Mouse (Mus musculus) heart, embryonic 12.5 days (tissue): ENCODE data around the gene Smok3c. TPM values are rescaled to one million over a fixed set of nuclear protein-coding genes. Genes with fewer than 3 reads are reported as not detected.

Experiments
- ATAC-seq: fragments of 200-750 bp; cut with Nextera tagmentation; 2 replicates; pipeline ENCODE4 v1.8.0; 2017; ENCODE audit warnings: moderate TSS enrichment, moderate library complexity; ENCODE audit not compliant: insufficient number of reproducible peaks, low FRiP score
- H3K27ac ChIP-seq: fragments of 300-500 bp; sonication (generic); 2 replicates; pipeline ENCODE4 v1.5.1; 2016; ENCODE audit warnings: mild to moderate bottlenecking, moderate library complexity; ENCODE audit not compliant: poor library complexity, severe bottlenecking
- H3K27me3 ChIP-seq: fragments of 300-500 bp; sonication (generic); replicated peaks from 2 replicates; pipeline ENCODE4 v1.6.1; 2016; ENCODE audit warnings: mild to moderate bottlenecking, moderate library complexity
- H3K36me3 ChIP-seq: fragments of 300-500 bp; sonication (generic); 2 replicates; pipeline ENCODE4 v1.6.1; 2016; ENCODE audit warnings: mild to moderate bottlenecking, moderate library complexity
- H3K4me1 ChIP-seq: fragments of 300-500 bp; sonication (generic); replicated peaks from 2 replicates; pipeline ENCODE4 v1.6.1; 2016; ENCODE audit warnings: mild to moderate bottlenecking
- H3K4me2 ChIP-seq: fragments of 300-500 bp; sonication (generic); 2 replicates; pipeline ENCODE4 v1.6.1; 2016; ENCODE audit warnings: mild to moderate bottlenecking, moderate library complexity
- H3K4me3 ChIP-seq: fragments of 300-500 bp; sonication (generic); 2 replicates; pipeline ENCODE4 v1.5.1; 2016; ENCODE audit warnings: mild to moderate bottlenecking
- H3K9ac ChIP-seq: fragments of 300-500 bp; sonication (generic); 2 replicates; pipeline ENCODE4 v1.6.1; 2016; ENCODE audit warnings: mild to moderate bottlenecking, moderate library complexity
- H3K9me3 ChIP-seq: fragments of 300-500 bp; sonication (generic); replicated peaks from 2 replicates; pipeline ENCODE4 v1.6.1; 2016; ENCODE audit warnings: mild to moderate bottlenecking, moderate library complexity
- WGBS: fragments of 180-500 bp; shearing (Covaris S2); methylation state at CpG from one replicate; pipeline ENCODE4 v1.1.7; 2016; 5-methylcytosine and 5-hydroxymethylcytosine counted together
- polyA plus RNA-seq: library from polyadenylated mRNA; unstranded; fragments of >200 nt; fragmentation: Nextera tagmentation; extraction: Ambion mirVana; gene quantifications from 2 replicates; pipeline ENCODE4 v1.2.1, GENCODE M21; 2016

The Smok3c gene
- polyA plus RNA-seq, 1 experiment from 2014 or later = not detected

DNA sequence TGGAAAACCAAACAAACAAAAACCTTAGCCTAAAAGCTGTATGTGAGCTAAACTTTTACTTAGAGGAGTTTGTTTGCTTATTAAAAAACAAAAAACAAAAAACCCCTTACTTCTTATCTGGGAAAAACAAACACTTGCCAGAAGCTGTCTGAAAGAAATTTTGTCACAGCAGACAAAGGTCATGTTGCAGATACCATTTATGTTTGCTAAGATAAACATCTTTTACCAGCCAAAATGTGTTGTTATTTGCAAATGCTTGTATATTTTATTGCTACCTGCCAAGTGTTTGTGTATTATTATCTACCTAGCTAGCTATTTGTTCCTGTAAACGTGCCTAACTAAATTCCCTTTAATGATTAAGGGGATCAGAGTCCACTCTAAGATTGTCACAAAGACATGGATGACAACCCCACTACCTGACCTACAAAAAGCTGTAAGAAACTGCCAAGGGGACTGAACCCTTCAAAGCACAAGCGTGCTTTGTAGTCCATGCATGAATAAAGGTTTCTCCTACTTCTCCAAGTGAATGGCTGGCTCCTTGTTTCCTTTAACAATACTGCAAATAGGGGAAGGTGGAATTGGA, 30.4 kb downstream of the Smok3c start:
- H3K27ac ChIP-seq = no peak overlapping the region
- ATAC-seq = no peak

GRCm38 (mm10) chr5:138083936-138084335, 30.9 kb downstream of the Smok3c start:
- H3K36me3 ChIP-seq = peaks cover 9% of the 10 kb centered on the region
- ATAC-seq = no peak
- H3K4me1 ChIP-seq = peaks cover 3% of the 10 kb centered on the region; the same call in 1 of the 2 replicates
- H3K27ac ChIP-seq = no peak overlapping the region
- H3K9ac ChIP-seq = no peak overlapping the region
- WGBS = 84% methylated on average over 2 of the region's 2 CpGs
- H3K9me3 ChIP-seq = no peaks in the 10 kb centered on the region
- no peaks in the 10 kb centered on the region for H3K27me3 ChIP-seq
- H3K4me2 ChIP-seq = no peak overlapping the region
- no peak overlapping the region for H3K4me3 ChIP-seq

More for the DNA sequence above, 30.4 kb downstream of the Smok3c start:
- no peaks in the 10 kb centered on the region for H3K27me3 ChIP-seq
- H3K4me1 ChIP-seq = peaks cover 3% of the 10 kb centered on the region; the same call in 1 of the 2 replicates
- 55% methylated on average over 2 of the region's 2 CpGs for WGBS
- H3K36me3 ChIP-seq = peaks cover 6% of the 10 kb centered on the region
- no peak overlapping the region for H3K9ac ChIP-seq
- no peak overlapping the region for H3K4me2 ChIP-seq
- no peak overlapping the region for H3K4me3 ChIP-seq
- no peaks in the 10 kb centered on the region for H3K9me3 ChIP-seq

- Histone ChIP-seq H3K27me3 (no peaks in the 10 kb centered on the region), H3K27ac (no peak overlapping the region), H3K36me3 (peaks cover 12% of the 10 kb centered on the region), H3K4me1 (peaks cover 3% of the 10 kb centered on the region; the same call in 1 of the 2 replicates), H3K9me3 (no peaks in the 10 kb centered on the region), H3K4me3 (peak overlapping the region; percentile 97; the same call in 1 of the 2 replicates), H3K9ac (peak overlapping the region; percentile 100; the same call in 1 of the 2 replicates), H3K4me2 (peak overlapping the region; percentile 57)
- no peak for ATAC-seq
- WGBS = 41% methylated on average over 2 of the region's 2 CpGs
Observed at GRCm38 (mm10) chr5:138084507-138084906, 31.5 kb downstream of the Smok3c start.

DNA sequence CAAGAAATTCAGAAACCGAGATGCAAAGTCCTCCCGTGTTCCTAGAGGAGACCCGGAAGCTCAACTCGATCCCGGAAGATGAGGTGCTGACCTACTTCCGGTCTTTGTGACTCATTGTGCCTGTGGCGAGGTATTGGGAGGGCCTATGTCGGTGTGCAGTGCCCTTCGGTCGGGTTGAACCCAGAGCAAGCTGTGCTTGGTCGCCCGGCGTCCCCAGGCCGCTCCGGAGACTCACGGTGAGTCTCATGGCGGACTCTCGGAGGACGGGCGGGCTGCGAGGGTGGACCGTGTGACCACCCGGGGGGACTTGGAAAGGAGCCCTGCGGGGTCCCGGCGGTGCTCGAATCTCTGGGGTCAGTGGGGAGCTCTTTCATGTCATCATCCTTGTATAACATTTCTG, 32.0 kb downstream of the Smok3c start, which contains the start of gene Zkscan1:
TSS of gene Zkscan1 (plus strand) at position 89 of the 400 bp plus-strand sequence.
- Histone ChIP-seq H3K36me3 (peaks cover 12% of the 10 kb centered on the region), H3K4me1 (peaks cover 3% of the 10 kb centered on the region; the same call in 1 of the 2 replicates), H3K9me3 (no peaks in the 10 kb centered on the region), H3K27ac (peak within 1 kb of the TSS; percentile 88), H3K9ac (peak within 1 kb of the TSS; percentile 100), H3K27me3 (no peaks in the 10 kb centered on the region), H3K4me3 (peak within 1 kb of the TSS; percentile 97), H3K4me2 (peak within 1 kb of the TSS; percentile 94)
- 0% methylated on average over 27 of the region's 27 CpGs for WGBS
- peak; percentile 93 for ATAC-seq

DNA sequence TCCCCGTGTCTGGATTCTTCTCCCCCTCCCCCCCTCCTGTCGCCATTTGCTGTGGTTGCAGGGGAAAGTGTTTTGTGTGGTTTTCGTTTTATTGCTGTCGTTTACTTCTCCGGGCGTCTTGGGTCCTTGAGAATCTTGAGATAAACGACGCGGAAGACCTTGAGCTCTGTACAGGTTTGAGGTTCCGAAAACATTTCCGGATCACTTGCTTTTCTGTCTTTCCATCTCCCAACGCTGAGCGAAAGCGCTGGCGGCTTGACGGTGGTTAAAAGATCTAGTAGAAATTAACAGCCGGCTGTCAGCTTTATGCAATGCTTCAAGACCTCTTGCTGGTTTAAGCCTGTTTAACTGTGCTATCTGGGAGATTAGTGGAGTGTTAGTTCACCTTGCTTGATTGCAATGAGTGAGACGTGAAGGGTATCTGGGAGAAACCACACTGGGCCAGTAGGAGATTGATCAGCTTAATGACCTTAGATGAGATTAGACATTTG, 32.5 kb downstream of the Smok3c start:
- Histone ChIP-seq H3K4me2 (peak overlapping the region; percentile 94), H3K4me3 (peak overlapping the region; percentile 97), H3K9ac (peak overlapping the region; percentile 100), H3K36me3 (peaks cover 12% of the 10 kb centered on the region), H3K9me3 (no peaks in the 10 kb centered on the region), H3K4me1 (peaks cover 3% of the 10 kb centered on the region; the same call in 1 of the 2 replicates), H3K27ac (peak overlapping the region; percentile 88), H3K27me3 (no peaks in the 10 kb centered on the region)
- ATAC-seq = 0 out of 2 replicates have a peak, but pooled peaks have one; percentile 7
- 0% methylated on average over 18 of the region's 18 CpGs for WGBS

DNA sequence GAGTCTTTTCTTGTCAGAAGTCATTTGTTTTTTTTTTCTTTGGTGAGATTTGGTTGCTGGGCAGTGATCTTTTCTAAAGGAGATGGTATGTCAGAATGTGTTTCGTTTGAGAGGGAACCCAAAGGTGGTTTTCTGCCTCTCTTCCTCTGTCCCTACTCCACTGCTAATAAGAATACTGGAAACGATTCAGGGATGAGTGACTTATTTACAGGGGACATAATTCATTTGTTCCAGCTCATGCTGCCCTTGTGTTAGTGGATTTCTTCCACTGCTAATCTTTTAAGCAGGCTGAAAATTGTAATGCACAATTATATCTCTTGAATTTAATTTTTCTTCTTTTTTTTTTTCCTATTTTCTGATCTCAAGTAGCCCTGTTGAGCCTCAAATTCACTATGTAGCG, 33.8 kb downstream of the Smok3c start:
- H3K27ac ChIP-seq = no peak overlapping the region
- peaks cover 12% of the 10 kb centered on the region for H3K36me3 ChIP-seq
- 86% methylated on average over 3 of the region's 3 CpGs for WGBS
- no peaks in the 10 kb centered on the region for H3K27me3 ChIP-seq
- H3K4me3 ChIP-seq = no peak overlapping the region
- H3K9ac ChIP-seq = no peak overlapping the region
- no peaks in the 10 kb centered on the region for H3K9me3 ChIP-seq
- H3K4me2 ChIP-seq = no peak overlapping the region
- peaks cover 3% of the 10 kb centered on the region; the same call in 1 of the 2 replicates for H3K4me1 ChIP-seq
- no peak for ATAC-seq

GRCm38 (mm10) chr5:138088366-138088765, 35.4 kb downstream of the Smok3c start:
- 85% methylated on average over 3 of the region's 3 CpGs for WGBS
- no peak overlapping the region for H3K27ac ChIP-seq
- no peak for ATAC-seq
- H3K4me3 ChIP-seq = no peak overlapping the region
- no peaks in the 10 kb centered on the region for H3K9me3 ChIP-seq
- H3K9ac ChIP-seq = no peak overlapping the region
- H3K36me3 ChIP-seq = peaks cover 20% of the 10 kb centered on the region
- peaks cover 3% of the 10 kb centered on the region; the same call in 1 of the 2 replicates for H3K4me1 ChIP-seq
- no peak overlapping the region for H3K4me2 ChIP-seq
- H3K27me3 ChIP-seq = no peaks in the 10 kb centered on the region

GRCm38 (mm10) chr5:138089108-138089551, 36.1 kb downstream of the Smok3c start:
- H3K27me3 ChIP-seq = no peaks in the 10 kb centered on the region
- H3K27ac ChIP-seq = no peak overlapping the region
- H3K4me2 ChIP-seq = no peak overlapping the region
- H3K9ac ChIP-seq = no peak overlapping the region
- ATAC-seq = no peak
- H3K4me1 ChIP-seq = peaks cover 3% of the 10 kb centered on the region; the same call in 1 of the 2 replicates
- H3K4me3 ChIP-seq = no peak overlapping the region
- H3K9me3 ChIP-seq = no peaks in the 10 kb centered on the region
- 85% methylated on average over 6 of the region's 6 CpGs for WGBS
- peaks cover 28% of the 10 kb centered on the region for H3K36me3 ChIP-seq

- no peak overlapping the region for H3K9ac ChIP-seq
- no peak for ATAC-seq
- no peaks in the 10 kb centered on the region for H3K27me3 ChIP-seq
- no peak overlapping the region for H3K27ac ChIP-seq
- H3K9me3 ChIP-seq = no peaks in the 10 kb centered on the region
- H3K36me3 ChIP-seq = peaks cover 39% of the 10 kb centered on the region
- H3K4me3 ChIP-seq = no peak overlapping the region
- H3K4me2 ChIP-seq = no peak overlapping the region
- peaks cover 3% of the 10 kb centered on the region; the same call in 1 of the 2 replicates for H3K4me1 ChIP-seq
- 82% methylated on average over 3 of the region's 3 CpGs for WGBS
Observed at GRCm38 (mm10) chr5:138090271-138090670, 37.3 kb downstream of the Smok3c start.

- H3K4me2 ChIP-seq = no peak overlapping the region
- WGBS = 89% methylated on average over 5 of the region's 5 CpGs
- H3K9me3 ChIP-seq = no peaks in the 10 kb centered on the region
- H3K9ac ChIP-seq = no peak overlapping the region
- H3K4me1 ChIP-seq = peaks cover 3% of the 10 kb centered on the region; the same call in 1 of the 2 replicates
- H3K27me3 ChIP-seq = no peaks in the 10 kb centered on the region
- H3K4me3 ChIP-seq = no peak overlapping the region
- H3K36me3 ChIP-seq = peaks cover 43% of the 10 kb centered on the region
- ATAC-seq = no peak
- H3K27ac ChIP-seq = no peak overlapping the region
Observed at GRCm38 (mm10) chr5:138090737-138091136, 37.7 kb downstream of the Smok3c start.

DNA sequence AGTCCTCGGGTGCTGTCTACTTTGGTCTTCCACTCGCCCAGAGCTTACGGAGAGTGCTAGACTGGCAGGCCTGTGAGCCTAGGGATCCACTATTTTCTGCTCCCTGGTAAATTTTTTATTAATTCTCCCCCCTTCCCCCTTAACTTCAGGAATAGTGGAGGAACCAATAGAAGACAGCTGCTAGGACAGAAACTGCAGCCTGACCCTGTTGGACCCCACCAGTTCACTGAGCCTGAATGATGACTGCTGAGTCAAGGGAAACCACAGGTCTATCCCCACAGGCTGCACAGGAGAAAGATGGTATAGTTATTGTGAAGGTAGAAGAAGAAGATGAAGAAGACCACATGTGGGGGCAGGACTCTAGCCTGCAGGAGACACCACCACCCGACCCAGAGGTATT, 39.8 kb downstream of the Smok3c start:
- Histone ChIP-seq H3K4me2 (no peak overlapping the region), H3K4me1 (no peaks in the 10 kb centered on the region), H3K4me3 (no peak overlapping the region), H3K27me3 (no peaks in the 10 kb centered on the region), H3K9me3 (no peaks in the 10 kb centered on the region), H3K27ac (no peak overlapping the region), H3K9ac (no peak overlapping the region), H3K36me3 (peaks cover 56% of the 10 kb centered on the region)
- 93% methylated on average over 4 of the region's 4 CpGs for WGBS
- no peak for ATAC-seq
